Mouse (Mus musculus): Measurements from ENCODE around the gene Mrps27. TPM values are rescaled to one million over a fixed set of nuclear protein-coding genes. Genes with fewer than 3 reads are reported as not detected.

Gene Mrps27
- polyA plus RNA-seq, 1 experiment from 2014 or later, result 62.2 TPM

DNA sequence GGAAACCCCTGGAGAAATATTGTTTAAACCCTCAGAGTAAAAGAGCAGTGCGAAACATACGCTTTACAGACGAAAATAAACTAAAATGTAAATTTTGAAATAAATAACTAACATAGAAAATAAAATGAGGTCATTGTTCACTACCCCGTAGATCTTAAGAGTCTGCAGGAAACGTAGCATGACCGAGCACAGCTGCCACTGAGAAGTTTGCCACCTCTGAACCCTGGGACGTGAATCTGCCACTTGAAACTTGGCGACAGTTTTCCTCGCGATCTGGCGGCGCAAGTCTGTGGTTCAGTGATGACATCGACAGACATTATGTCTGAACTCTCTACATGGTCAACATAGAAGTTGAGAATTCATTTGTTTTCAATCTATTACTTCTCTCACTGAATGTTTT lies 79.0 kb downstream of the Mrps27 start:
- Histone ChIP-seq H3K9ac (no peak overlapping the region), H3K27ac (no peak overlapping the region), H3K27me3 (no peaks in the 10 kb centered on the region), H3K4me3 (no peak overlapping the region), H3K4me2 (no peak overlapping the region), H3K9me3 (no peaks in the 10 kb centered on the region), H3K4me1 (no peaks in the 10 kb centered on the region), H3K36me3 (peaks cover 3% of the 10 kb centered on the region; the same call in 1 of the 2 replicates)
- 66% methylated on average over 13 of the region's 13 CpGs for WGBS
- ATAC-seq (ENCODE audit: borderline replicate concordance, extremely low read depth, low FRiP score, low TSS enrichment), result no peak

DNA sequence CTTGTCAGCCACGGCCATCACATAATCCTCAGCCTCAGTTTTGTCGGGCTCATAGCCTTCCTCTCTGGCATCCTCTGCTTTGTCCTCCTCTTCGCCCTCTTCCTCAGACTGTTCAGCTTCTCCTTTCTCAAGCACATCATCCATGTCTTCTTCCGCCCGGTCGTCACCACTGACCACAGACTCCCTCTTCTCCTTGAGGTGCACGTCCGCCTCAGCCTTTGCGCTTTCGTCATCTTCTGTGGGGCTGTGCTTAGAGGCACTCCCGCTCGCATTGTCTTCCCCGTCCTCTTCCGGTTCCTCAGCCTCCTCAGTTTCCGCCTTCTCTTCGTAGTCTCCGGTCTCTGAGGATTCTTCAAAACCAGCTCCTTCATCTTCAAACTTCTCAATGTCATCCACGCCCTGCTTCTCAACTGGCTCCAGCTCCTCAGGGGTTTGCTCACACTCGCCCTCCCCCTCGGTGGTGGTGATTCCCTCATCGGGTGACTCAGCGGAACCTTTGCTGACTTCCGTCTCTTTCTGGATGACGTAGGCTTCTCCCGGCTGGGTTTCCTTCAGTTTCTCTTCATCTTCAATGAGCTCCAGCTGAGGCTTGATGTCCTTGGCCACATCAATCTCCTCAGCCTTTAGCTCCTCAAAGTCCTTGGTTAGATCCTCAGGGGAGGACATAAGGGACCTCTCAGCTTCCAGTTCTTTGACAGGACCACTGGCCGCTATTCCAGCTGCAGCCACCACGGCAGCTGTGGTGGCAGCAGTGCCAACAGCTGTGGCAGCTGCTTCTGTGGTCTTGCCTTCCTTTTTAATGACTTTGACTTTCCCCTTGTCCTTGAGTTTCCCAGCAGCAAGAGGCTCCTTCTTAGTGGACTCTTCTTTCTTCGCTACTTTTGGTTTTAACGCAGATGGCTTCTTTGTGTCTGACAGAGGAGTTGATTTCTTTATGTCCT lies 88.8 kb downstream of the Mrps27 start:
- H3K4me3 ChIP-seq, result no peak overlapping the region

DNA sequence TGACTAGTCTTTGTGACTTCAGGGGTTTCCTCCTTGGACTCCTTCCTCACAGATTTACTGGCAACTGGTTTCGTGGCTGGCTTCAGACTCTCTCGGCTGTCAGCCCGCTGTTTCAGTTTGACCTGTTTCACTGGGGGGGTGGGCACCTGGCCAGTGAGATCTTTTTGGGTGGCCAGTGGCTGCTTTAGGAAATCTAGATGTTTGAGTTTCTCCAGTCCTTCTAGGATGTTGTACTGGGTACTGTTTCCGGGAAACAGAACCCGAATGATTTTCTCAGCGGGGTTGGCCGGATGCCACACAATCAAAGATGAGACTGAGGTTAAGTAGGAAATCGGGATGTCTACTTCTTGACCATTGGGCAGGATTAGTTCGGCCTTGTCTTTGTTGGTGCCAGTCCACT lies 89.9 kb downstream of the Mrps27 start:
- WGBS, result 80% methylated on average over 9 of the region's 9 CpGs
- Histone ChIP-seq H3K4me3 (no peak overlapping the region), H3K4me1 (no peaks in the 10 kb centered on the region), H3K27me3 (no peaks in the 10 kb centered on the region), H3K4me2 (no peak overlapping the region), H3K27ac (no peak overlapping the region), H3K9me3 (no peaks in the 10 kb centered on the region), H3K36me3 (peaks cover 41% of the 10 kb centered on the region), H3K9ac (no peak overlapping the region)
- ATAC-seq (ENCODE audit: borderline replicate concordance, extremely low read depth, low FRiP score, low TSS enrichment), result no peak

More for the DNA sequence above, 88.8 kb downstream of the Mrps27 start:
- peaks cover 42% of the 10 kb centered on the region for H3K36me3 ChIP-seq
- no peak overlapping the region for H3K9ac ChIP-seq
- WGBS, result 92% methylated on average over 29 of the region's 29 CpGs
- no peak overlapping the region for H3K27ac ChIP-seq
- H3K27me3 ChIP-seq, result no peaks in the 10 kb centered on the region
- H3K9me3 ChIP-seq, result no peaks in the 10 kb centered on the region
- H3K4me1 ChIP-seq, result no peaks in the 10 kb centered on the region
- no peak for ATAC-seq (ENCODE audit: borderline replicate concordance, extremely low read depth, low FRiP score, low TSS enrichment)
- no peak overlapping the region for H3K4me2 ChIP-seq

DNA sequence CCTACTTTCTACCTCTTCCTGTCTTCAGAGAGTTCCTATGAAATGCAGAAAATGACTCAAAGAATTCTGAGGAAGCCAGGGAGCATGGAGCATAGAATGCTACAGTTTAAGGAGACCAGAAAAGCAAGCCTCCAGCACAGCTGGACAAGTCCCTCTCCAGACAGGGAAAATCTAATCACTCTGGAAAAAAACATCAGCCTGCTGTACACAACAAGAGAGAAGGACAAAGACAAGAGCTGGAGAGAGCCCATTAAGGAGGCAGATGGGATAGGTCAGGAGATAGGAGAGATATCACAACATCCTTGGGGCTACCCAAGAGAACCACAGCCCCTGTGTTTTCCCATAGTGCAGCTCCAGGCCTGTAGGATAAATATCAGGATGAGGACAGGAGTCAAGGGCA lies 92.5 kb downstream of the Mrps27 start:
- H3K4me3 ChIP-seq, result no peak overlapping the region
- H3K4me1 ChIP-seq, result peaks cover 4% of the 10 kb centered on the region; the same call in 1 of the 2 replicates
- no peak overlapping the region for H3K4me2 ChIP-seq
- H3K9me3 ChIP-seq, result no peaks in the 10 kb centered on the region
- H3K27me3 ChIP-seq, result no peaks in the 10 kb centered on the region
- no peak for ATAC-seq (ENCODE audit: borderline replicate concordance, extremely low read depth, low FRiP score, low TSS enrichment)
- no peak overlapping the region for H3K9ac ChIP-seq
- H3K27ac ChIP-seq, result no peak overlapping the region
- peaks cover 28% of the 10 kb centered on the region for H3K36me3 ChIP-seq

DNA sequence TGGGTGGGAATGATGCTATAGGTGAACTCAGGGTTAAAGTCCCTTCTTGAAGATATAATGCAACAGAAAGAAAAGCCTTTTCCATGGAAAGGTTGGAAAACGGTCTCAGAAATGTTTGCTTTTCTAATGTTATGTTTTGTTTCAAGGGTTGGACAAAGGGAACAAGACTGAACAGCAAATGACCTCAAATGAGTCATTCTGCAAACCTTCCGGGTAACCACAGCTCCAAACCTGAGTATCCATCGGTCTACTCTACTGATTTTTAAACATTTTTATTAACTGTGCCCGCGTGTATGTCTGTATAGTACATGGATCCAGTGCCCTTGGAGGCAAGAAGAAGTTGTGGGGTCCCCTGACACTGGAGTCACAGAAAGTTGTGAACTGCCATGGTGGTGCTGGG lies 94.8 kb downstream of the Mrps27 start:
- Histone ChIP-seq H3K9me3 (no peaks in the 10 kb centered on the region), H3K27ac (no peak overlapping the region), H3K27me3 (no peaks in the 10 kb centered on the region), H3K4me1 (peaks cover 5% of the 10 kb centered on the region), H3K9ac (no peak overlapping the region), H3K4me2 (no peak overlapping the region), H3K4me3 (no peak overlapping the region), H3K36me3 (peaks cover 13% of the 10 kb centered on the region)
- WGBS, result 83% methylated on average over 5 of the region's 5 CpGs
- no peak for ATAC-seq (ENCODE audit: borderline replicate concordance, extremely low read depth, low FRiP score, low TSS enrichment)

DNA sequence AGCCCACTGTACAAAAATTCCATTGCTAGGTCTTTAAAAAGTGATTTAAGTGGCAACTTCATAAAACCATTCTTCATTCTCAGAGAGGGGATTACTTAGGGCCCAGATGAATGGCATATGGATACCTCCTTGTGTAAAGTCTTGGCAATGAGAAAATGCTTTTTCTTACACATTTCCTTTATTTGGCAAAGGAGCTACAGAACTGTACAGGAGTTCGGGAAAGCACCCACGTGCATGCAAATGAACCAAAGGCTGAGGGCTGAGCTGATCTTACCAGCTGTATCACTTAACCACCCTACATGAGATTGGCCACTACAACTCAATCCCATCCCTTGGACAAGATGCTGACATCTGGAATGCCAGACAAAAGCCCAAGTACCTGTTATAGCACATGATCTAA lies 95.6 kb downstream of the Mrps27 start:
- H3K36me3 ChIP-seq, result peaks cover 5% of the 10 kb centered on the region; the same call in 1 of the 2 replicates
- no peaks in the 10 kb centered on the region for H3K9me3 ChIP-seq
- WGBS, result 75% methylated on average over 2 of the region's 2 CpGs
- H3K4me1 ChIP-seq, result peaks cover 13% of the 10 kb centered on the region
- no peak overlapping the region for H3K4me3 ChIP-seq
- ATAC-seq (ENCODE audit: borderline replicate concordance, extremely low read depth, low FRiP score, low TSS enrichment), result no peak
- no peak overlapping the region for H3K4me2 ChIP-seq
- no peak overlapping the region for H3K27ac ChIP-seq
- H3K27me3 ChIP-seq, result no peaks in the 10 kb centered on the region
- no peak overlapping the region for H3K9ac ChIP-seq

DNA sequence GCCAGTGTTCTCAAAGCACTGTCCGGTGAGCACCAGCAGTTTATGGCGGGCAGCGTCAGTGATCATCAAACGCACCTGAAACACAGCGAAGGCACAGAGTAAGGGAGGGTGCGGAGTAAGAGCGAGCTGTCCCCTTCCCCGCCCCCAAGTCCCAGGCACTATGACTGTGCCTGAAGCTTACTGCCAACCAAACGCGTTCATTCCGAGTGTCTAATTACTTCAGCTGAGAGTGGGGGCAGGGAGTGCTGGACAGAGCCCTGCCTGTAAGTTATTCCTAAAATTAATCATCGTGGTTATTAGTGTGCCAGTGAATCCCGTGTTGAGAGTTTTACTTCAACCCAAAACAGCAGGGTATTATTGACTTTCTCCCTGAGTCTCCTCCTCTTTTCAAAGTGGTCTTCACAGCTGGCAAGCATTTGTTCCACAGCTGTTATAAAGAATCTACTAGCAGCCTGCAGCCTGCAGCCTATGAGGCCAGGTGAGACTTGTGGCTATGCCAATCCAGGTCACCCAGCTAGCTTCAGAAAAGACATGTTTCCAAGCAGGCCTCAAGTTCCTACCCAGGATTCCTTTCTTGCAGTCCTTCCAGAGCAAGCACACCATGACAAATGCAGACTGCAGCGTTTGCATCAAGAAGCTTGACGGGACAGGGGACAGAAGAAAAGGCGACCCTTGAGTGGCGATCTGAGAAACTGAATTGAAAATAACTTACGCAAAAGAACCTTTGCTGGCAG lies 97.3 kb downstream of the Mrps27 start:
- Histone ChIP-seq H3K4me2 (no peak overlapping the region), H3K36me3 (peaks cover 3% of the 10 kb centered on the region; the same call in 1 of the 2 replicates), H3K4me1 (peaks cover 22% of the 10 kb centered on the region), H3K27me3 (no peaks in the 10 kb centered on the region), H3K4me3 (no peak overlapping the region), H3K27ac (no peak overlapping the region), H3K9ac (no peak overlapping the region), H3K9me3 (no peaks in the 10 kb centered on the region)
- ATAC-seq (ENCODE audit: borderline replicate concordance, extremely low read depth, low FRiP score, low TSS enrichment), result no peak
- 59% methylated on average over 18 of the region's 18 CpGs for WGBS

DNA sequence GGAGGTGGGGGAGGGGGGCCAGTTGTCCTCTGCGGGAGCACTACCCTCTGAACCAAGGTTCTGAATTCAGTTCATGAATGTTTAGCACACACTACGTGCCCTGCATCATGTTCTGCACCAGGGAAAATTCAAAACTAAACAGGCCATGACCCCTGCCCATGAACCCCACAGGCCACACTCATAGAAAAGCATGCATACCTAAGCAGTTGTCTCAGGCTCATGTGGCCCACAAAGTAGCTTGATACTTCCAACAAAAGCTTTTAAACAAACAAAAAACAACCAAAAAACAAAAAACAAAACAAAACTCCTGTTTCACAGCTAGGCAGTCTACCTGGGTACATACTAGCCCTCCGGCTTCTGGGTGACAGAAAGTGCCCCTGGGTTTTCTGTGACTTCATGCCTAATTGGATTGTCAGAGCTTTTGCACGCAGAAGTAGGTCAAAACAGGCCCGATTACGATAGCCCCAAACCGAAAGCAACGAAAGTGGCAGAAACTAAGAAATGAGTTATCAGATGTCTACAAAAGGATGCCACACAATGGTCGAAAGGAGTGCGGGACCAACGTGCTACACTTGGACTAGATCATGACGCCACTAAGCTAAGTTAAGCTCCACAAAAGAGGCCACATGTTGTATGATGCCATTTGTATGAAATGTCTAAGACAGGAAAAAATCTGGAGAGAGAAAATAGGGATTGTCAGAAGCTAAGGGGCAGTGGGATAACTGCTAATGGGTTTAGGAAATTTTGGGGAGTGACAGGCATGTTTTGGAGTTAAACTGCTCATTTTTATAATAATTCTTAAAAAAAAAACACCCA lies 98.1 kb downstream of the Mrps27 start:
- H3K9ac ChIP-seq, result no peak overlapping the region
- no peak overlapping the region for H3K4me3 ChIP-seq
- H3K4me2 ChIP-seq, result no peak overlapping the region
- H3K4me1 ChIP-seq, result peaks cover 30% of the 10 kb centered on the region
- no peak for ATAC-seq (ENCODE audit: borderline replicate concordance, extremely low read depth, low FRiP score, low TSS enrichment)
- H3K36me3 ChIP-seq, result peaks cover 3% of the 10 kb centered on the region; the same call in 1 of the 2 replicates
- WGBS, result 81% methylated on average over 12 of the region's 12 CpGs
- no peaks in the 10 kb centered on the region for H3K9me3 ChIP-seq
- no peaks in the 10 kb centered on the region for H3K27me3 ChIP-seq
- H3K27ac ChIP-seq, result no peak overlapping the region

DNA sequence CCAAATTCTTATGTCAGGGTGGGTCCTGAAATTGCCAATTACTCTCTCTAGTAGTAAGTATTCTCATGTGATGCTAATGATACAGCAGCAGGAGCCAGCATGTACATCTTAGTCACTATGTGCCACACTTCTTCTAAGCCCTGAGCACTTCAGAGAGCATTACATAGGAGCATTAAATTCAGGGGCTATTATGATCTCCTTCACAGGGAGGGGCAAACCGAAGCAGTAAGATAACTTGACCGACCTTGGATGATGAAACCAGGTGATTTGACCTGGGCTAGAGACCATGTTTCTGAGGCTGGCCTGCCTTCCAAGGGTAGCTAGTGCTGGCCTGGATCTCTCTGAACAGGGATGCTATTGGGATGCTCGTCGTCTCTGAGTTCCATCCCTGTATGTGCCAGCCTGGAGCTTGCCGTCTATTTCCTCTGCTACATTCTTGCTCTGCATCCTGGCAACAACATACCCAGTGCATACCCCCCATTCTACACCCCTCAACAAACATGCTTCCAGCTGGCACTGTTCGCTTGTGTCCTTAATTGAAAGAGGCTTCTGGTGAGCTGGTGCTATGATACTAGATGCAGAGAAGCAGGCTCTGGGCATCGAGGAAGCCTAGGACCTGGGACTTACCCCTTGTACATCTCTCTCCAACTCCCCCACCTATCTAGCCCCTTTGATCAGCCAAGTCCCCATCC lies 99.0 kb downstream of the Mrps27 start:
- Histone ChIP-seq H3K9ac (no peak overlapping the region), H3K27me3 (no peaks in the 10 kb centered on the region), H3K36me3 (peaks cover 3% of the 10 kb centered on the region; the same call in 1 of the 2 replicates), H3K9me3 (no peaks in the 10 kb centered on the region), H3K4me2 (no peak overlapping the region), H3K4me1 (peaks cover 33% of the 10 kb centered on the region), H3K4me3 (no peak overlapping the region), H3K27ac (no peak overlapping the region)
- ATAC-seq (ENCODE audit: borderline replicate concordance, extremely low read depth, low FRiP score, low TSS enrichment), result no peak
- 82% methylated on average over 7 of the region's 7 CpGs for WGBS

DNA sequence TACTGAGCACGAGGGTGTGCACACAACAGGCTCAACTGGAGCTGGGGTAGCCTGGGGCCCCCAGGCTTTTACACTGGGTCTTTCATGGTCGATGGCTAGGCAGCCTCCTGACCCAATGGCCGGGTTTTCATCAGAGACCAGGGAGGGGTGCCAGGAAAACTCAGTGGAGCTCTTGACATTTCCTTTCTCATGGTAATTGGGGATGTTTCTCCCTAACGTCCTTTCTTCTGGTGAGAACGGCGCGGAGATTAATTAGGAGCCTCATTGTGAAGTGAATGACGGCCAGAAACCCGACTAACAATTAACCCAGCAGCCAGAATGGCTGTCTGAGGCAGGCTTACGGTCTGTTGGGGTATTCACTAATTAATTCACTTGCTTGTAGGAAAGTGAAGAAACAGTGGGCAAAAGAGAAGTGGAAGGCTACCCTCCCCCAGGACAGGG lies 99.9 kb downstream of the Mrps27 start:
- H3K36me3 ChIP-seq, result peaks cover 3% of the 10 kb centered on the region; the same call in 1 of the 2 replicates
- H3K4me1 ChIP-seq, result peaks cover 33% of the 10 kb centered on the region
- H3K4me3 ChIP-seq, result no peak overlapping the region
- no peak overlapping the region for H3K27ac ChIP-seq
- H3K4me2 ChIP-seq, result no peak overlapping the region
- no peaks in the 10 kb centered on the region for H3K9me3 ChIP-seq
- H3K9ac ChIP-seq, result no peak overlapping the region
- no peaks in the 10 kb centered on the region for H3K27me3 ChIP-seq
- ATAC-seq (ENCODE audit: borderline replicate concordance, extremely low read depth, low FRiP score, low TSS enrichment), result no peak
- WGBS, result 27% methylated on average over 10 of the region's 10 CpGs

DNA sequence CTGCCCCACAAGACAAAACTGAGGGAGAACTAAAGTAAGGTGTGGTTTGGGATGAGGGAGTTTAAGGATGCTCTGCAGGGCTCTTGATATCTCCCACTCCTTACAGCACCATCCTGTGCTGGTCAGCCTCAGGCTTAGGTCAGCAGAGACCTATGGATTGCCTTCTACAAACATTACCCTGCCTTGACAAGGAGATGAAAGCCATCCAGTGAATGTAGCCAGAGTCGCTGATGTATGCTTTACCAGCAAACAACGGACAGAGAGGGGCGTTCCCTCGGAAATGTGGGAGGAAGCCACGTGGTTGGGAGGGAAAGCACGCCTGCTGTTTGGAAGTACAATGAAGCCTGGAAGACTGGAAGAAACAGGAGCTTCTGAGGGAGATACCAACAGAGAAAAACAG lies 100.3 kb downstream of the Mrps27 start:
- H3K9me3 ChIP-seq, result no peaks in the 10 kb centered on the region
- 5% methylated on average over 6 of the region's 6 CpGs for WGBS
- H3K4me2 ChIP-seq, result no peak overlapping the region
- peaks cover 33% of the 10 kb centered on the region for H3K4me1 ChIP-seq
- no peak overlapping the region for H3K27ac ChIP-seq
- peaks cover 3% of the 10 kb centered on the region; the same call in 1 of the 2 replicates for H3K36me3 ChIP-seq
- ATAC-seq (ENCODE audit: borderline replicate concordance, extremely low read depth, low FRiP score, low TSS enrichment), result no peak
- H3K27me3 ChIP-seq, result no peaks in the 10 kb centered on the region
- no peak overlapping the region for H3K9ac ChIP-seq
- no peak overlapping the region for H3K4me3 ChIP-seq
